Mouse (Mus musculus): ENCODE results near the gene Cdh3. TPM values are rescaled to one million over a fixed set of nuclear protein-coding genes. Genes with fewer than 3 reads are reported as not detected.

Gene Cdh3
- total RNA-seq, 1 experiment from 2014 or later: not detected

GRCm38 (mm10) chr8:106526725-106527124, 16.0 kb downstream of the Cdh3 start:
- ATAC-seq (replicated peaks; ENCODE audit: low read depth, poor library complexity, severe bottlenecking): 0 out of 2 replicates have a peak, but pooled peaks have one; percentile 36

- no peak for ATAC-seq (replicated peaks; ENCODE audit: low read depth, poor library complexity, severe bottlenecking)
Observed at GRCm38 (mm10) chr8:106527241-106528036, 16.7 kb downstream of the Cdh3 start.

- ATAC-seq (replicated peaks; ENCODE audit: low read depth, poor library complexity, severe bottlenecking): no peak
Observed at GRCm38 (mm10) chr8:106528596-106529249, 18.0 kb downstream of the Cdh3 start.

- no peak for ATAC-seq (replicated peaks; ENCODE audit: low read depth, poor library complexity, severe bottlenecking)
Observed at GRCm38 (mm10) chr8:106529885-106530482, 19.3 kb downstream of the Cdh3 start.

- ATAC-seq (replicated peaks; ENCODE audit: low read depth, poor library complexity, severe bottlenecking): no peak
Observed at GRCm38 (mm10) chr8:106530566-106530965, 19.9 kb downstream of the Cdh3 start.

GRCm38 (mm10) chr8:106533709-106534108, 23.0 kb downstream of the Cdh3 start:
- peak; percentile 69 for ATAC-seq (replicated peaks; ENCODE audit: low read depth, poor library complexity, severe bottlenecking)

GRCm38 (mm10) chr8:106534449-106534848, 23.8 kb downstream of the Cdh3 start:
- peak; percentile 69 for ATAC-seq (replicated peaks; ENCODE audit: low read depth, poor library complexity, severe bottlenecking)

GRCm38 (mm10) chr8:106535448-106535847, 24.8 kb downstream of the Cdh3 start:
- peak; percentile 67 for ATAC-seq (replicated peaks; ENCODE audit: low read depth, poor library complexity, severe bottlenecking)

GRCm38 (mm10) chr8:106539193-106539592, 28.5 kb downstream of the Cdh3 start:
- ATAC-seq (replicated peaks; ENCODE audit: low read depth, poor library complexity, severe bottlenecking): no peak

GRCm38 (mm10) chr8:106541002-106541401, 30.3 kb downstream of the Cdh3 start:
- ATAC-seq (replicated peaks; ENCODE audit: low read depth, poor library complexity, severe bottlenecking): no peak

GRCm38 (mm10) chr8:106543043-106543442, 32.4 kb downstream of the Cdh3 start:
- ATAC-seq (replicated peaks; ENCODE audit: low read depth, poor library complexity, severe bottlenecking): no peak

- ATAC-seq (replicated peaks; ENCODE audit: low read depth, poor library complexity, severe bottlenecking): peak; percentile 66
Observed at GRCm38 (mm10) chr8:106545149-106545548, 34.5 kb downstream of the Cdh3 start.

GRCm38 (mm10) chr8:106546746-106547145, 36.1 kb downstream of the Cdh3 start:
- ATAC-seq (replicated peaks; ENCODE audit: low read depth, poor library complexity, severe bottlenecking): no peak

- ATAC-seq (replicated peaks; ENCODE audit: low read depth, poor library complexity, severe bottlenecking): no peak
Observed at GRCm38 (mm10) chr8:106548366-106548936, 37.8 kb downstream of the Cdh3 start.

- ATAC-seq (replicated peaks; ENCODE audit: low read depth, poor library complexity, severe bottlenecking): no peak
Observed at GRCm38 (mm10) chr8:106550906-106551305, 40.2 kb downstream of the Cdh3 start.

- no peak for ATAC-seq (replicated peaks; ENCODE audit: low read depth, poor library complexity, severe bottlenecking)
Observed at GRCm38 (mm10) chr8:106554011-106554410, 43.3 kb downstream of the Cdh3 start.

GRCm38 (mm10) chr8:106556068-106556645, 45.5 kb downstream of the Cdh3 start:
- peak; percentile 68 for ATAC-seq (replicated peaks; ENCODE audit: low read depth, poor library complexity, severe bottlenecking)

- peak; percentile 34 for ATAC-seq (replicated peaks; ENCODE audit: low read depth, poor library complexity, severe bottlenecking)
Observed at GRCm38 (mm10) chr8:106559844-106560243, 49.2 kb downstream of the Cdh3 start.

- peak; percentile 91 for ATAC-seq (replicated peaks; ENCODE audit: low read depth, poor library complexity, severe bottlenecking)
Observed at GRCm38 (mm10) chr8:106561097-106561865, 50.6 kb downstream of the Cdh3 start.

All from common myeloid progenitor, adult 5-6 weeks (primary cell).